Mouse (Mus musculus) kidney, postnatal 0 days (tissue): ENCODE results near the gene St7. TPM values are rescaled to one million over a fixed set of nuclear protein-coding genes. Genes with fewer than 3 reads are reported as not detected.
"Not testable (repeated sequence)": the region's sequence is repeated elsewhere in the genome, so short reads cannot be mapped to it uniquely, and the experiment has no call there.

Experiments
- ATAC-seq: fragments of 200-750 bp; cut with Nextera tagmentation; replicated peaks from 2 replicates; pipeline ENCODE4 v1.8.0; 2017; ENCODE audit warnings: low read depth, moderate number of reproducible peaks, moderate TSS enrichment, moderate library complexity; ENCODE audit not compliant: low FRiP score
- DNase-seq: peaks from one replicate; pipeline ENCODE4 v3.0.0-alpha.2; 2016; ENCODE audit warnings: low spot score
- H3K27ac ChIP-seq: fragments of 300-500 bp; sonication (generic); 2 replicates; pipeline ENCODE4 v1.5.1; 2014; ENCODE audit warnings: mild to moderate bottlenecking
- H3K27me3 ChIP-seq: fragments of 300-500 bp; sonication (generic); 2 replicates; pipeline ENCODE4 v1.6.1; 2014; ENCODE audit warnings: low read length, mixed read lengths; ENCODE audit not compliant: insufficient read depth
- H3K36me3 ChIP-seq: fragments of 300-500 bp; sonication (generic); 2 replicates; pipeline ENCODE4 v1.6.1; 2014; ENCODE audit warnings: low read length, mixed read lengths; ENCODE audit not compliant: insufficient read depth
- H3K4me1 ChIP-seq: fragments of 300-500 bp; sonication (generic); replicated peaks from 2 replicates; pipeline ENCODE4 v1.6.1; 2014; ENCODE audit warnings: antibody characterized with exemption, low read length, mixed read lengths; ENCODE audit not compliant: insufficient read depth
- H3K4me2 ChIP-seq: fragments of 300-500 bp; sonication (generic); 2 replicates; pipeline ENCODE4 v1.6.1; 2014; ENCODE audit warnings: mild to moderate bottlenecking, low read length, moderate library complexity, mixed read lengths
- H3K4me3 ChIP-seq: fragments of 300-500 bp; sonication (generic); replicated peaks from 2 replicates; pipeline ENCODE4 v1.5.1; 2014; ENCODE audit warnings: low read depth, low read length
- H3K9ac ChIP-seq: fragments of 300-500 bp; sonication (generic); 2 replicates; pipeline ENCODE4 v1.6.1; 2014; ENCODE audit warnings: low read depth, low read length
- H3K9me3 ChIP-seq: fragments of 300-500 bp; sonication (generic); replicated peaks from 2 replicates; pipeline ENCODE4 v1.6.1; 2016; ENCODE audit warnings: low read length, inconsistent platforms, mixed read lengths
- CTCF ChIP-seq: IDR thresholded peaks from 2 replicates; pipeline ENCODE4 v1.5.1; 2016; ENCODE audit warnings: antibody characterized with exemption, low read depth, mild to moderate bottlenecking, moderate library complexity
- WGBS: fragments of 180-500 bp; shearing (Covaris S2); extraction: QIAGEN DNeasy Blood & Tissue Kit; methylation state at CpG from one replicate; pipeline ENCODE4 v1.1.7; 2014; 5-methylcytosine and 5-hydroxymethylcytosine counted together
- polyA plus RNA-seq: library from polyadenylated mRNA; unstranded; fragments of >200 nt; fragmentation: Nextera tagmentation; extraction: Ambion mirVana; gene quantifications from 2 replicates; pipeline ENCODE4 v1.2.1, GENCODE M21; 2015

The St7 gene
- polyA plus RNA-seq, 1 experiment from 2014 or later, result 18.4 TPM

DNA sequence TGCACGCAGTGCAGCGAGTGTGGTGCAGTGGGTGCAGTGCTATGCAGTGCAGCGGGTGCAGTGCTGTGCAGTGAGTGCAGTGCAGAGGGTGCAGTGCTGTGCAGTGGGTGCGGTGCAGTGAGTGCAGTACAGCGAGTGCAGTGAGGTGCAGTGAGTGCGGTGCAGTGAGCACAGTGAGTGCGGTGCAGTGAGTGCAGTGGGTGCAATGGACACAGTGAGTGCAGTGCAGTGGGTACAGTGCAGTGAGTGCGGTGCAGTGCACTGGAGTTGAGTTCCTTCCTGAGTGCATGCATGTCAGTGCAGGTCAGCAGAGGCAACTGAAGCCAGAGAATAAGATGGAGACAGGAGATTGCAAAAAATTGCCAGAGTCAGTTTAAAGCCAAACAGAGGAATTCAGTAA, 10.9 kb upstream of the St7 start:
- Histone ChIP-seq H3K4me3 (no peak overlapping the region), H3K4me1 (no peaks in the 10 kb centered on the region), H3K27me3 (no peaks in the 10 kb centered on the region), H3K9ac (no peak overlapping the region), H3K9me3 (no peaks in the 10 kb centered on the region), H3K4me2 (no peak overlapping the region), H3K36me3 (no peaks in the 10 kb centered on the region), H3K27ac (no peak overlapping the region)
- TF ChIP-seq CTCF, result no peak
- no peak for DNase-seq
- WGBS, result 95% methylated on average over 8 of the region's 8 CpGs
- ATAC-seq, result 0 out of 2 replicates have a peak, but pooled peaks have one; percentile 46

DNA sequence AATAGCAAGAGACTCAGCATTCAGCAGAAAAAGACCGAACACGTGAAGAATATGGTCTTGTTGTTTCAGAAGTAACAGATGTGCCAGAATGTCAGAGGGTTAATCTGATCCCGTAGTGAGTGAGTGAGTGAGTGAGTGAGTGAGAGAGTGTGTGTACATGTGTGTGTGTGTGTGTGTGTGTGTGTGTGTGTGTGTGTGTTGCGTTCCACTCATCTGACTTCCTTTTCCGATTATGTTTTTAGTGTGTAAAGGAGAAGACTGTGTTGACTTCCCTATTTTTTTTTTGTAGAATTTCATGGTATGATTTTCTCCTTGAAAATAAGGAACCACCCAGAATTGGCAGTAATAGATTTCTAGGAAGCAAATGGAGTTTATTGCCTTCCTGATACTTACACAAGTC, 4.1 kb upstream of the St7 start:
- DNase-seq, result no peak
- no peak for TF ChIP-seq CTCF
- H3K4me3 ChIP-seq, result no peak overlapping the region
- 74% methylated on average over 5 of the region's 5 CpGs for WGBS
- H3K9me3 ChIP-seq, result no peaks in the 10 kb centered on the region
- no peaks in the 10 kb centered on the region for H3K36me3 ChIP-seq
- no peaks in the 10 kb centered on the region for H3K4me1 ChIP-seq
- no peak overlapping the region for H3K9ac ChIP-seq
- H3K27me3 ChIP-seq, result no peaks in the 10 kb centered on the region
- ATAC-seq, result no peak
- H3K27ac ChIP-seq, result no peak overlapping the region
- H3K4me2 ChIP-seq, result no peak overlapping the region

DNA sequence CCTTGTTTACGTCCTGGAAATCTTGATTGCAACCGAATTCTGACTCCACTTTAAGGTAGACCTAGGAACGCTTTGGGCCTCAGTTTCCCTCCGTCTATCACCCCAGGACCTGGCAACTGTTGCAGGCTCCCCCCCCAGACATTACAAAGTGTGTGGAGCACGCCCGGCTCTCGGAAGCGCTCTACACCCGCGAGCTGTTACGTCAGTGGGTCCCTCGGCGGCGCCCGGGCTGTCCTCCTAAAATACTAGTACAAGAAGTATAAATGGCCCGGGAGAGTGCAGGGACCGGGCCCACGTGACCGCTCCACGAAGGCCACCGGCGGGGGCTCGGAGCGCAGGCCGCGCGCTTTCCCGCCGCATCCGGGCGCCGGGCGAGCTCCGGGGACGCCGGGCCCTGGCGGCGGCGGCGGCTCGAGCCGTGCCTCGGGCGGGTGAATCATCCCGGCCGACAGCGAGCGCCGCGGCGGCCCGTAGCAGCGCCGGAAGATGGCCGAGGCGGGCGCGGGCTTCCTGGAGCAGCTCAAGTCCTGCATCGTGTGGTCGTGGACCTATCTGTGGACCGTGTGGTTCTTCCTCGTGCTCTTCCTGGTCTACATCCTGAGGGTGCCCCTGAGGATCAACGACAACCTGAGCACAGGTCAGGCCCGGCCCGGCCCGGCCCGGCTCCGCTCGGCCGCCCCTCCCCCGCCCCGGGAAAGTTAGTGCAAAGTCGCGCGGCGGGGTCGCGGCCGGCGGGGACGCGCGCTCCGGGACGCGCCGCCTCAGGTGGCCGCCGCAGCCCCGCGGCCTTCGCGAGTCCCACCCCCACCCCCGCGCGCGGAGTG, 1.2 kb downstream of the St7 start:
- peak; percentile 91 for ATAC-seq
- TF ChIP-seq CTCF, result no peak
- Histone ChIP-seq H3K4me1 (no peaks in the 10 kb centered on the region), H3K9me3 (no peaks in the 10 kb centered on the region), H3K9ac (peak overlapping the region; percentile 94), H3K4me3 (peak overlapping the region; percentile 81), H3K36me3 (no peaks in the 10 kb centered on the region), H3K27ac (peak overlapping the region; percentile 96), H3K27me3 (no peaks in the 10 kb centered on the region), H3K4me2 (peak overlapping the region; percentile 70)
- under 1% methylated on average over 54 of the region's 97 CpGs for WGBS
- peak; percentile 82 for DNase-seq

DNA sequence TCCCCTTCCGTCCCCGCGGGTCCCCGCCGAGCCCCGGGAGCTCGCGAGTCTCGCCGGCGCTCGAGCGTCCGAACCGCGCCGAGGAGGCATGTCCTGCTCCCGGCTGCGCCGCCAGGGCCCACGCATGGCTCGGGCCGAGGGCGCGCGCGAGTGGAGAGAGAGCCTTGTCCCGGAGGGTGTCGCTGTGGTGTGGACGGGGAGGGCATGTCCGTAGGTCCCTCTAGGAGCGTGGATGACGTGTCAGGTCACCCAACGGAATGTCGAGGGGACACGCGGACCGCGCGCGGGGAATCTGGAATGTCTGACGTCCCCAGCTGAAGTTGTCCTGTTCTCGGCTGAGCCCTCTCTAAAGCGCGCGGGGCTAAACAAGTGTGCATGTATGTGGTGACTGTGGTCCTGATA, 1.8 kb downstream of the St7 start:
- ATAC-seq, result peak; percentile 89

DNA sequence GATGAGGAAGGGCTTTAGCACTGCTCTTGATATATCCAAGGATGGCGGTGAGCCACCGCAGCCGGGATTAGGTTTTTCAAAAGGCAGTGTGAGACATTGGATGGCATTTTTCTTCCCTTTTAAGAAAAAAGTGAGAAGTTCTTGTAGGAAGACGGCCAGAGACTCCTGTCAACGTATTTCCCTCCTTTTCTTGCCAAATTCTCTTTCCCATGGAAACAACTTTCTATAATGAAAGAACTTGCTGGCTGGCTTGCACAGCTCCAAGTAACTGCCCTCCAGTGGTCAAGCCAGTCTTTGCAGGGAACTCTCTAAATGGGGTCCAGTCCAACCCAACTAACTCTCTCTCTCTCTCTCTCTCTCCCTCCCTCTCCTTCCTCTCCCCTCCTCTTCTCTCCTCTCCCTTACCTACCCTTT, 3.6 kb downstream of the St7 start:
- TF ChIP-seq CTCF, result peak; percentile 77
- Histone ChIP-seq H3K4me2 (no peak overlapping the region), H3K9ac (no peak overlapping the region), H3K27me3 (no peaks in the 10 kb centered on the region), H3K4me1 (no peaks in the 10 kb centered on the region), H3K27ac (no peak overlapping the region), H3K4me3 (no peak overlapping the region), H3K9me3 (no peaks in the 10 kb centered on the region), H3K36me3 (no peaks in the 10 kb centered on the region)
- WGBS, result 55% methylated on average over 5 of the region's 5 CpGs
- peak; percentile 81 for DNase-seq
- ATAC-seq, result no peak

More for the DNA sequence above, 1.8 kb downstream of the St7 start:
- H3K27ac ChIP-seq, result peak overlapping the region; percentile 96
- H3K4me1 ChIP-seq, result no peaks in the 10 kb centered on the region
- TF ChIP-seq CTCF, result peak; percentile 44
- no peaks in the 10 kb centered on the region for H3K27me3 ChIP-seq
- no peaks in the 10 kb centered on the region for H3K9me3 ChIP-seq
- H3K4me3 ChIP-seq, result peak overlapping the region; percentile 81
- peak; percentile 85 for DNase-seq
- peak overlapping the region; percentile 94 for H3K9ac ChIP-seq
- under 1% methylated on average over 46 of the region's 46 CpGs for WGBS
- peak overlapping the region; percentile 70 for H3K4me2 ChIP-seq
- H3K36me3 ChIP-seq, result no peaks in the 10 kb centered on the region

DNA sequence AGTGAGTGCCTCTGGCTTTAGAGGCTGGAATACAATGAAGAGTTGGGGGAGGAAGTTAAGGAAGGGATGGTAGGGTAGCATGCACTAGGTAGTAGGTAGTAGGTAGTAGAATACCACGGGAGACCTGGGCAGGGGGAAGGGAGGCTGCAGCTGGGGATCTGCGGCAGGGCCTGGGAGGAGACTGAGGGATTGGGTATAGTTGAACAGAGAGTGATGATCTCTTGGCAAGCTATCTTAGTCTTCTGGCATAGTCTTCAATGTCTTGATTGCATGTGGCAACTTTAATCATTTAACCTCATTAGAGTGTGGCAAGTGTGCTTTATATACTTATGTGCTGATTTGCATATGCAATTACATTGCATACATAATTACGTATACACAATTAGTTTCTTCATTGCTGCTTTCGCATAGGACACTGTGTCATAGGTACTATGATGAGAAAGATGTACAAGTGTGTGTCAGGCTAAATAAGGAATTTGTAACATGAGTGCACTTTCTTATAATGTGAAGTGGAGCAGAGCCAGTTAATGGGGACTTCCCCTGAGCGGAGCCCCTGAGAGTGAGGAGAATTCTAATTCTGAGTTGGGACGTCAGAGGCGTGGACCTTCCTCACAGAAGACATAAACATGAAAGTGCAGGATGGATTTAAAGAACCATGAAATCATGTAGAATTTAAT, 8.3 kb downstream of the St7 start:
- Histone ChIP-seq H3K4me1 (no peaks in the 10 kb centered on the region), H3K9ac (no peak overlapping the region), H3K4me3 (no peak overlapping the region), H3K27ac (no peak overlapping the region), H3K9me3 (no peaks in the 10 kb centered on the region), H3K36me3 (no peaks in the 10 kb centered on the region), H3K4me2 (no peak overlapping the region), H3K27me3 (no peaks in the 10 kb centered on the region)
- no peak; the same call in 1 of the 2 replicates for ATAC-seq
- no peak for TF ChIP-seq CTCF
- DNase-seq, result no peak
- WGBS, result 57% methylated on average over 7 of the region's 7 CpGs

DNA sequence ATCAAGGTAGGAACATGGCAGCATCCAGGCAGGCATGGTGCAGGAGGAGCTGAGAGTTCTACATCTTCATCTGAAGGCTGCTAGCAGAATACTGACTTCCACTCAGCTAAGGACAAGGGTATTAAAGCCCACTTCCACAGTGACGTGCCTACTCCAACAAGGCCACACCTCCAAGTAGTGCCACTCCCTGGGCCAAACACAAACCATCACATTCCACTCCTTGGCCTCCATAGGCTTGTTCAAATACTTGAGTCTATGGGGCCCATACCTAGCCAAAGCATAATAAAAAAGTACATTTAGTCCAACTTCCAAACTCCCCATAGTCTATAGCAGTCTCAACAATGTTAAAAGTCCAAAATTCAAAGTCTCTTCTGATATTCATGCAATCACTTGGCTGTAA, 11.3 kb downstream of the St7 start:
- not testable (repeated sequence) for H3K4me2 ChIP-seq, H3K9me3 ChIP-seq, ATAC-seq, H3K27me3 ChIP-seq, H3K4me1 ChIP-seq, H3K36me3 ChIP-seq, H3K4me3 ChIP-seq, H3K27ac ChIP-seq, H3K9ac ChIP-seq, DNase-seq
- WGBS, result 83% methylated on average over 1 of the region's 1 CpGs
